Mouse (Mus musculus): ENCODE measurements around the gene Slc1a3.

Gene Slc1a3

GRCm38 (mm10) chr15:8658086-8658980, 52.2 kb downstream of the Slc1a3 start:
- CTCF ChIA-PET, result no interaction called here

- CTCF ChIA-PET, result no interaction called here
Measured at GRCm38 (mm10) chr15:8655251-8655650, 55.3 kb downstream of the Slc1a3 start.

DNA sequence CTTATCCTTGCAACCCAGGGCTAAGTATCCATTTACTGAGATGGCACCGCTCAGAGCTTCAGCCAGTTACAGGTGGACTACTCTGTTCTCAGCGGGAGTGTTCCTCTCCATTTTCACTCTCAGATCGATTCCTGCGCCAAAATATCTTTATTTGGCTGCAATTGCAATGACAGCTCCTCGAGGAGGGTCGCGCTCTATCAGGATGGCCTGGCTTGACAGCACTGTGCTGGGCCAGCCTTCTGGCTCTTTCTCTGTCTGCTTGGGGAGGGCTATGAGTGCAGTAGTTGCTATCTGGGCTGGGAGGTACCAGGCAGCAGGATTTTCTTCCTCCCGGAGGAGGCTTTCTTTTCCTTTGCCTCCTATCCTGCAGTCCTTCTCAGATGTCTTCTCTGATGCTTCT, 57.9 kb downstream of the Slc1a3 start:
- CTCF ChIA-PET, result no interaction called here

GRCm38 (mm10) chr15:8643997-8644692, 66.4 kb downstream of the Slc1a3 start:
- CTCF ChIA-PET, result no interaction called here

DNA sequence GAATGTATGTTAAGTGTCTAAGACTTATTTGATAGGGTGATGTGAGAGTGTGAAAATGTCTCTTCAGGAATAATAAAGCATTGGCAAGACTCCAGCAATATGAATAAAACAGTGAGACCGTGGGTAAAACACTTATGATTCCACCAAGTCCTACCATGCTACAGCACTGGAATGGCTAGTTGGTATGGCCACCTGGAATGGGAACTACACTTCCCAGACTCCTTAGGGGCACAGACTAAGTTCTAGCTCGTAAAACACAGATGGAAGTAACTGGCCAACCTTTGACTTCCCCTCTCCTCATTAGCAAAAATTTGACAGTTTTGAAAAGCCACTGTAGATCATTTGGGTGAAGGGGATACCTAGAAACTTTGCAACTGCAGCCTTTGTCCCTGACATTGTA, 70.7 kb downstream of the Slc1a3 start:
- CTCF ChIA-PET, result no interaction called here

GRCm38 (mm10) chr15:8638568-8639325, 71.8 kb downstream of the Slc1a3 start:
- CTCF ChIA-PET, result no interaction called here

- CTCF ChIA-PET, result no interaction called here
Measured at GRCm38 (mm10) chr15:8637283-8637682, 73.3 kb downstream of the Slc1a3 start.

GRCm38 (mm10) chr15:8635974-8636373, 74.6 kb downstream of the Slc1a3 start:
- CTCF ChIA-PET, result no interaction called here

- CTCF ChIA-PET, result no interaction called here
Measured at GRCm38 (mm10) chr15:8634807-8635206, 75.8 kb downstream of the Slc1a3 start.

- CTCF ChIA-PET, result no interaction called here
Measured at GRCm38 (mm10) chr15:8634355-8634754, 76.2 kb downstream of the Slc1a3 start.

- CTCF ChIA-PET, result no interaction called here
Measured at GRCm38 (mm10) chr15:8633375-8633774, 77.2 kb downstream of the Slc1a3 start.

GRCm38 (mm10) chr15:8632361-8632760, 78.2 kb downstream of the Slc1a3 start:
- CTCF ChIA-PET, result interaction anchor here (0.6 kb wide), 1 partner anchor 30 kb away, joined by 4 read pairs; no protein-coding TSS in a partner anchor

- CTCF ChIA-PET, result interaction anchor here (0.6 kb wide), 1 partner anchor 338 kb away, joined by 4 read pairs; no protein-coding TSS in a partner anchor
Measured at GRCm38 (mm10) chr15:8629317-8629831, 81.2 kb downstream of the Slc1a3 start.

GRCm38 (mm10) chr15:8628150-8628549, 82.4 kb downstream of the Slc1a3 start:
- CTCF ChIA-PET, result no interaction called here

GRCm38 (mm10) chr15:8627097-8627537, 83.4 kb downstream of the Slc1a3 start:
- CTCF ChIA-PET, result no interaction called here

GRCm38 (mm10) chr15:8625370-8625769, 85.2 kb downstream of the Slc1a3 start:
- CTCF ChIA-PET, result no interaction called here

- CTCF ChIA-PET, result no interaction called here
Measured at GRCm38 (mm10) chr15:8623879-8624278, 86.7 kb downstream of the Slc1a3 start.

DNA sequence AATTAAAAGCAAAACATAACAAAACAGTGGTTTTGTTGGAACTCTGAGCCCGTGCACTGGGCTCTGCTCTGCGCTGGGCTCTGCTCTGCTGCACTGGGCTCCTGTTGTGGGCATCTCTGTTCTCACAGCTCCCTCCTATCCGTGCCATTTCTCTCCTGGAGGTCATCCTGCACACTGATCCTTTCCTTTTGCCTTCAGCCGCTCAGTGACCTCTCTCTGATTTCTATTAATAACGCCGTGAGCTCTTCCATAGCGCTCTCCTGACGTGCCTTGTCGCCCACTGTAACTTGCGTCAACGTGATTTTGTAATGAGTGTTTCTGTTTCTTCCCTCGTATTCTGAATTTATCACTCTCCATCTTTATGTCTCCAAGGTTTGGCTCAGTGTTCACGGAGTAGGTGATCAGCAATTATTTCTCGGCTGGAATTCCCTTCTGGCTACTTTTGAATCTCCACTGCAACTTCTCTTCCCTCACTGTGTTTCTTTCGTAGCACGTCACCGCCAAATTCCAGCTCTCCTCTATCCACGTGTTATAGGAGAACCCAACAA, 91.0 kb downstream of the Slc1a3 start:
- CTCF ChIA-PET, result no interaction called here

DNA sequence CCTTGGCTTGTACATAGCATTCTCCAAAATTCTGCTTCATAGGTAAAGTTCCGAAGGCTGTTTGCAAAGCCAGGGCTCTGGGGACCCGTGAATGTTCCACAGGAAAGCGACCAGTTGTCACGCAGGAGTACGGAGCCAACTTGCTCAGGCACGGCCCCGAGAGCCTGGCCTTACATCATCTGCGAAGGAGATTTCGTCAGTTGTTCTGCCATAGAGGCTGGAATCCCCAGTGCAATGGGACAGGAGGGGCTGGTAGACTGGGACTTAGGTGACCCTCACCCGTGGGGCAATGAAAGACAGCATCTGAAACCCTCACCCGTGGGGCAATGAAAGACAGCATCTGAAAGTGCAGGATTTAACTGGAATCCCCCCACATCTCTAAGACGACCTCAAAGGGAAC, 94.3 kb downstream of the Slc1a3 start:
- CTCF ChIA-PET, result no interaction called here

DNA sequence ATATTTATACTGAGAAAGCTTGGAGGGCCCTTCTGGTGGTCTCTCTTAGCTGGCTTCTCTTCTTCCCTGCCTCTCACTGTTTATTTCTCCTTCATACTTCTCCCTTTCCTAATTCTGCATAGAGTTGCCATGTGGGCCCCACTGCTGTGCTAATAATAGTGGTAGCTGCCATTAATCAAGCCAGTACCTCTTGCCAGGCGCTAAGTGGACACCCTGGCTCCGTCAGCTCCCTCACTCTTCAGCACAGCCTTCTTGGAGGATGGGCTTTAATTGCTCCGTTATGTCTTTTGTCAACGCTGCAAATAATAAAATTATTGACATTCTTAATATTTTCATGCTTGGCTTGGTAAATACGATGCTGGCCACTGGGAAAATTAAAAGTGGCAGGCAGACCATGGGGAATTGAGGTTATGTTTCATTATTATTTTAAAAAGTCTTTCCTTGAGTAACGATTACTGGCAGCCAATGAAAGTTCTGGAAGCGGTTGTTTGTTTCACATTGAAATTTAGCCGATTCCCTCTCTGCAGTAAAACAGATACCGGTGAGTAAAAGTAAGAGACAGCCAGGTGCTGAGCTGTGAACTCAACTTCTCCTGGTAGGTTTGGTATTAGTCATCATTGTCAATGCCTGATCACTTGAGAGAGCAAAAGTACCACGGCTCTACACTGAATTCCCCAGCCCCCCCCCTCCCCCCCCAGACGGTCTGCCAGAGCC, 94.9 kb downstream of the Slc1a3 start:
- CTCF ChIA-PET, result no interaction called here

GRCm38 (mm10) chr15:8614701-8615100, 95.9 kb downstream of the Slc1a3 start:
- CTCF ChIA-PET, result interaction anchor here (0.6 kb wide), 2 partner anchors 32 to 576 kb away, joined by 3 to 8 read pairs; no protein-coding TSS in a partner anchor

Measured in spleen, embryonic (tissue).